Comparison of ENCODE assay signal across 18 mouse cellular contexts in the genomic region with DNA sequence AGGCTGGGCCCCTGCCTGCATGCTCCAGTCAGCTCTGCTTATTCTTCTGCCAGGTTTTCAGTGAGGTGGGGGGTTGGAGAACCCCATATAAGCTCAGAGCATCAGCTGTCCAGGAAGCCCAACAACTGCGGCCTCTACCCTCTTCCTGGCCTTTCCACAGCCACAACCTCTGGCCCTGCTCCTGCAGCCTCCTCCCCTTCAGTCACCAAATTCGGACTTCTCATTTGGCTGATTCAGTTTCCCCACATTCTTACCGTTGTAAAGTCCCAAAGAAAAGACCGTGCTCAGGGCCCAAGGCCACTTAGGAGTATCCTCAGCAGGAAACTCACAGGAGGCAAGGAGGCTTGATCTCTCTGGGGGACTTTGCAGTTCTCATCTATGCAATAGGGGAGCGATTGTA. TPM values are rescaled to one million over a fixed set of nuclear protein-coding genes. Genes with fewer than 3 reads are reported as not detected.
"Had no signal": no experiment of that assay in that cellular context is flagged by ENCODE, and none has a peak within 500 bp of the region (broad histone marks: within the 10 kb centered on the region; RNA-seq: fewer than 3 reads in every experiment).

No protein-coding gene starts in this region.

- DNase-seq: kidney, adult 11 months; kidney, adult 9 months; kidney, postnatal 14 days; kidney, postnatal 4 days; left cerebral cortex, postnatal 4 days; liver, postnatal 0 days; lung, embryonic 14.5 days; midbrain, embryonic 14.5 days; thymus, adult 2 months; thymus, postnatal 14 days; thymus, postnatal 4 days had no signal

- H3K9ac ChIP-seq: limb, embryonic 12.5 days; limb, embryonic 15.5 days; liver, embryonic 14.5 days; liver, postnatal 0 days; lung, embryonic 14.5 days had no signal

- H3K4me2 ChIP-seq: limb, embryonic 12.5 days; limb, embryonic 15.5 days; liver, embryonic 11.5 days; lung, embryonic 14.5 days; midbrain, embryonic 11.5 days had no signal

- H3K4me3 ChIP-seq: limb, embryonic 12.5 days; limb, embryonic 15.5 days had no signal

- H3K36me3 ChIP-seq: limb, embryonic 12.5 days; limb, embryonic 15.5 days had no signal

- H3K27ac ChIP-seq: limb, embryonic 12.5 days; limb, embryonic 15.5 days; liver, embryonic 14.5 days; macrophage had no signal

- H3K9me3 ChIP-seq: limb, embryonic 12.5 days; limb, embryonic 15.5 days had no signal

RNA-seq across cellular contexts. Expression of gene Traf1, which starts 4.6 kb away (rescaled TPM):
- polyA plus RNA-seq: neural tube, embryonic 11.5 days had no signal
